Mouse (Mus musculus): ENCODE measurements around the gene Btnl2.

GRCm38 (mm10) chr17:34370563-34370962 is 15.9 kb downstream of the Btnl2 start:
- TF ChIP-seq EP300 (optimal IDR thresholded peaks at IDR 0.05) (no peak), CTCF (IDR thresholded peaks at IDR 0.05; ENCODE audit: low read depth) (no peak)
